Mouse (Mus musculus): ENCODE measurements around the gene Pcnx2.

GRCm38 (mm10) chr8:125868552-125868951 lies 29.6 kb downstream of the Pcnx2 start:
- TF ChIP-seq CTCF (conservative IDR thresholded peaks at IDR 0.05; ENCODE audit: low read length) (peak; percentile 63), NANOG (IDR thresholded peaks at IDR 0.05; ENCODE audit: borderline replicate concordance, low read length) (no peak)
